In genomic region chr6:28905301-28905700, GRCm38 (mm10) we compare ENCODE assay signal across 17 mouse cellular contexts.
"Had no signal": no experiment of that assay in that cellular context is flagged by ENCODE, and none has a peak within 500 bp of the region (broad histone marks: within the 10 kb centered on the region; RNA-seq: fewer than 3 reads in every experiment).

No protein-coding gene starts in this region.

- H3K4me3 ChIP-seq: neural tube, embryonic 12.5 days; neural tube, embryonic 13.5 days; neural tube, embryonic 15.5 days; stomach, embryonic 15.5 days had no signal

- H3K4me1 ChIP-seq: neural tube, embryonic 12.5 days; stomach, embryonic 15.5 days had no signal

- DNase-seq: retina, postnatal 1 day; right cerebral cortex, adult 18-20 months; right cerebral cortex, postnatal 14 days; right cerebral cortex, postnatal 25 days; right cerebral cortex, postnatal 4 days; spleen, adult 18-20 months; thymus, adult 18-20 months; thymus, adult 2 months; thymus, postnatal 14 days; thymus, postnatal 25 days; thymus, postnatal 36 days; thymus, postnatal 4 days had no signal

- H3K36me3 ChIP-seq: neural tube, embryonic 12.5 days; neural tube, embryonic 13.5 days; neural tube, embryonic 15.5 days; stomach, embryonic 15.5 days had no signal

- H3K27ac ChIP-seq: neural tube, embryonic 12.5 days; neural tube, embryonic 15.5 days; stomach, embryonic 15.5 days; stomach, postnatal 0 days had no signal

- H3K27me3 ChIP-seq: neural tube, embryonic 12.5 days; neural tube, embryonic 13.5 days; neural tube, embryonic 15.5 days; stomach, embryonic 15.5 days had no signal

- H3K9ac ChIP-seq: neural tube, embryonic 12.5 days; neural tube, embryonic 13.5 days; neural tube, embryonic 15.5 days; stomach, embryonic 15.5 days had no signal

- H3K9me3 ChIP-seq: neural tube, embryonic 12.5 days; neural tube, embryonic 13.5 days; neural tube, embryonic 15.5 days; stomach, embryonic 15.5 days had no signal

- H3K4me2 ChIP-seq: neural tube, embryonic 12.5 days; neural tube, embryonic 13.5 days; neural tube, embryonic 15.5 days; stomach, embryonic 15.5 days had no signal
